Comparison of ENCODE assay signal across 30 mouse cellular contexts in genomic region chr4:148012216-148012615, GRCm38 (mm10). TPM values are rescaled to one million over a fixed set of nuclear protein-coding genes. Genes with fewer than 3 reads are reported as not detected.
DNase-seq lines count a peak whose midpoint lies in the region; ATAC-seq lines count a peak whose summit lies in the region.
"Had no signal": no experiment of that assay in that cellular context is flagged by ENCODE, and none has a peak within 500 bp of the region (broad histone marks: within the 10 kb centered on the region; RNA-seq: fewer than 3 reads in every experiment).

No protein-coding gene starts in this region.

- peaks cover 95% of the 10 kb centered on the region for H3K36me3 ChIP-seq in kidney, embryonic 16.5 days (ENCODE audit: insufficient read depth, low read length)

- H3K4me1 ChIP-seq in kidney, embryonic 16.5 days (ENCODE audit: insufficient read depth, low read length), result no peaks in the 10 kb centered on the region
- H3K4me1 ChIP-seq: embryonic facial prominence, embryonic 10.5 days; embryonic facial prominence, embryonic 13.5 days; forebrain, embryonic 12.5 days; forebrain, embryonic 15.5 days; heart, embryonic 12.5 days; heart, embryonic 15.5 days; hindbrain, embryonic 13.5 days had no signal

- H3K27ac ChIP-seq in kidney, embryonic 16.5 days (ENCODE audit: low read length), result no peak overlapping the region
- H3K27ac ChIP-seq: embryonic facial prominence, embryonic 10.5 days; embryonic facial prominence, embryonic 13.5 days; forebrain, embryonic 12.5 days; forebrain, embryonic 15.5 days; heart, embryonic 15.5 days; hindbrain, embryonic 10.5 days; hindbrain, embryonic 13.5 days had no signal

- DNase-seq in kidney, adult 11 months, result peak; percentile 45
- DNase-seq in kidney, adult 9 months, result peak; percentile 57
- DNase-seq in kidney, postnatal 4 days, result no peak
- DNase-seq in kidney, postnatal 14 days, result peak; percentile 42
- no peak for DNase-seq in lung, postnatal 10 days
- DNase-seq: adrenal gland, adult 8-10 months; adrenal gland, postnatal 25 days; cerebellum, adult 11-12 months; cerebellum, adult 8-10 months; cerebellum, postnatal 10 days; cerebellum, postnatal 36 days; embryo, embryonic 11 days; gastrocnemius, postnatal 25 days; heart, adult 18-20 months; heart, postnatal 10 days; heart, postnatal 36 days had no signal

- 93% methylated on average over 4 of the region's 4 CpGs for WGBS in kidney, embryonic 16.5 days

- no peaks in the 10 kb centered on the region for H3K27me3 ChIP-seq in kidney, embryonic 16.5 days (ENCODE audit: insufficient read depth, low read length)
- H3K27me3 ChIP-seq: embryonic facial prominence, embryonic 13.5 days; forebrain, embryonic 12.5 days; forebrain, embryonic 15.5 days; heart, embryonic 12.5 days; heart, embryonic 15.5 days; hindbrain, embryonic 13.5 days had no signal

- H3K4me3 ChIP-seq in kidney, embryonic 16.5 days (ENCODE audit: low read length), result no peak overlapping the region
- H3K4me3 ChIP-seq: embryonic facial prominence, embryonic 10.5 days; embryonic facial prominence, embryonic 13.5 days; erythroblast, embryonic 14.5 days; forebrain, embryonic 12.5 days; forebrain, embryonic 15.5 days; heart, embryonic 12.5 days; heart, embryonic 15.5 days; hindbrain, embryonic 10.5 days; hindbrain, embryonic 13.5 days had no signal

- no peak overlapping the region for H3K9ac ChIP-seq in kidney, embryonic 16.5 days (replicated peaks; ENCODE audit: low read length)
- H3K9ac ChIP-seq: embryonic facial prominence, embryonic 13.5 days; forebrain, embryonic 12.5 days; forebrain, embryonic 15.5 days; heart, embryonic 12.5 days; heart, embryonic 15.5 days; hindbrain, embryonic 13.5 days had no signal

- ATAC-seq in kidney, embryonic 16.5 days (ENCODE audit: low FRiP score, low TSS enrichment), result no peak
- ATAC-seq: activated CD4-positive, CD25-positive, alpha-beta regulatory T cell, adult 4 months; forebrain, embryonic 15.5 days had no signal

- H3K4me2 ChIP-seq in kidney, embryonic 16.5 days (replicated peaks; ENCODE audit: low read depth, low read length), result no peak overlapping the region
- H3K4me2 ChIP-seq: embryonic facial prominence, embryonic 13.5 days; forebrain, embryonic 12.5 days; forebrain, embryonic 15.5 days; heart, embryonic 12.5 days; heart, embryonic 15.5 days; hindbrain, embryonic 13.5 days had no signal

- H3K9me3 ChIP-seq in kidney, embryonic 16.5 days (ENCODE audit: low read length), result no peaks in the 10 kb centered on the region
- H3K9me3 ChIP-seq: embryonic facial prominence, embryonic 10.5 days; embryonic facial prominence, embryonic 13.5 days; forebrain, embryonic 12.5 days; forebrain, embryonic 15.5 days; heart, embryonic 12.5 days; heart, embryonic 15.5 days; hindbrain, embryonic 10.5 days; hindbrain, embryonic 13.5 days had no signal

RNA-seq across cellular contexts. Expression of gene Nppa, which starts 11.7 kb away (rescaled TPM):
- 0.41 and 1.00 TPM in 2 replicates for polyA plus RNA-seq in kidney, embryonic 16.5 days (2015; fragmentation: Nextera tagmentation; extraction: Ambion mirVana)
- polyA plus RNA-seq: activated CD4-positive, CD25-positive, alpha-beta regulatory T cell, adult 4 months; erythroblast, embryonic 14.5 days; gonadal fat pad, adult 2 months had no signal

RNA-seq across cellular contexts. Expression of gene Clcn6, which starts 26.4 kb away (rescaled TPM):
- polyA plus RNA-seq in kidney, embryonic 16.5 days (2015; fragmentation: Nextera tagmentation; extraction: Ambion mirVana), result 6.4 and 6.8 TPM in 2 replicates

RNA-seq across cellular contexts. Expression of gene Nppb, which starts 26.6 kb away (rescaled TPM):
- 0.21 TPM in 1 of 2 replicates, not detected in the other for polyA plus RNA-seq in kidney, embryonic 16.5 days (2015; fragmentation: Nextera tagmentation; extraction: Ambion mirVana)
- polyA plus RNA-seq: activated CD4-positive, CD25-positive, alpha-beta regulatory T cell, adult 4 months; brain, embryonic 14.5 days; cortical plate, adult 2 months; erythroblast, embryonic 14.5 days; forebrain, embryonic 12.5 days; forebrain, embryonic 15.5 days; gonadal fat pad, adult 2 months; hindbrain, embryonic 10.5 days had no signal

RNA-seq across cellular contexts. Expression of gene Mthfr, which starts 26.7 kb away (rescaled TPM):
- polyA plus RNA-seq in kidney, embryonic 16.5 days (2015; fragmentation: Nextera tagmentation; extraction: Ambion mirVana), result 26.5 and 28.1 TPM in 2 replicates

Comparison
In these comparisons a context has a peak if more than half of its experiments do, and no peak if none do; other contexts are left out.
1. DNase-seq: peak in kidney, adult 11 months (single experiment), kidney, adult 9 months (single experiment) and kidney, postnatal 14 days (single experiment); none in kidney, postnatal 4 days (0 of 2) and lung, postnatal 10 days (single experiment).